In genomic region chr3:95963681-95964080, GRCm38 (mm10) we compare ENCODE assay signal across 8 mouse cellular contexts. TPM values are rescaled to one million over a fixed set of nuclear protein-coding genes. Genes with fewer than 3 reads are reported as not detected.
A peak's percentile ranks its signal among the peaks of the same experiment; 100 is the strongest.
DNase-seq lines count a peak whose midpoint lies in the region; ATAC-seq and TF ChIP-seq lines count a peak whose summit lies in the region.

No protein-coding gene starts in this region.

- no peak overlapping the region for H3K4me2 ChIP-seq in liver, postnatal 0 days (ENCODE audit: low read depth, low read length)
- H3K4me2 ChIP-seq in intestine, embryonic 15.5 days (replicated peaks) = no peak overlapping the region

- H3K36me3 ChIP-seq in ES-Bruce4 (ENCODE audit: control insufficient read depth, insufficient read depth, low read length, poor library complexity, severe bottlenecking) = no peaks in the 10 kb centered on the region
- H3K36me3 ChIP-seq in liver, postnatal 0 days (replicated peaks; ENCODE audit: insufficient read depth, low read length) = no peaks in the 10 kb centered on the region
- H3K36me3 ChIP-seq in intestine, embryonic 15.5 days = no peaks in the 10 kb centered on the region

- peak; percentile 76 for TF ChIP-seq CTCF in layer of hippocampus, adult 2 months (conservative IDR thresholded peaks at IDR 0.05)
- TF ChIP-seq CTCF in ES-Bruce4 (IDR thresholded peaks at IDR 0.05; ENCODE audit: low read depth, low read length) = peak; percentile 68
- TF ChIP-seq CTCF in liver, postnatal 0 days (IDR thresholded peaks at IDR 0.05; ENCODE audit: low read depth) = peak; percentile 63

- no peak overlapping the region for H3K27ac ChIP-seq in layer of hippocampus, adult 2 months
- H3K27ac ChIP-seq in ES-Bruce4 (ENCODE audit: insufficient read depth, low read length) = no peak overlapping the region
- H3K27ac ChIP-seq in liver, postnatal 0 days (ENCODE audit: low read depth) = no peak overlapping the region
- no peak overlapping the region for H3K27ac ChIP-seq in intestine, embryonic 15.5 days

- TF ChIP-seq POLR2A in ES-Bruce4 (IDR thresholded peaks at IDR 0.05; ENCODE audit: insufficient read depth, low read length) = no peak

- no peak for ATAC-seq in liver, postnatal 0 days
- no peak for ATAC-seq in intestine, embryonic 15.5 days

- no peaks in the 10 kb centered on the region for H3K4me1 ChIP-seq in ES-Bruce4 (ENCODE audit: control insufficient read depth, insufficient read depth, low read length)
- no peaks in the 10 kb centered on the region for H3K4me1 ChIP-seq in liver, postnatal 0 days (ENCODE audit: insufficient read depth)
- H3K4me1 ChIP-seq in intestine, embryonic 15.5 days (replicated peaks) = 0 out of 2 replicates have a peak, but pooled peaks cover 3% of the 10 kb centered on the region

- no peaks in the 10 kb centered on the region for H3K27me3 ChIP-seq in ES-Bruce4 (ENCODE audit: control insufficient read depth, insufficient read depth, low read length, poor library complexity, severe bottlenecking)
- H3K27me3 ChIP-seq in liver, postnatal 0 days (ENCODE audit: insufficient read depth, low read length) = no peaks in the 10 kb centered on the region
- no peaks in the 10 kb centered on the region for H3K27me3 ChIP-seq in intestine, embryonic 15.5 days (replicated peaks)

- WGBS in liver, postnatal 0 days (ENCODE audit: insufficient replicate concordance) = 38% methylated on average over 4 of the region's 4 CpGs
- 40% methylated on average over 4 of the region's 4 CpGs for WGBS in intestine, embryonic 15.5 days

- intact Hi-C loops in left cerebral cortex, postnatal 36 days (cut with DNase I) = no loop called here

- no peak overlapping the region for H3K9ac ChIP-seq in ES-Bruce4 (ENCODE audit: low read depth, poor library complexity, severe bottlenecking)
- H3K9ac ChIP-seq in liver, postnatal 0 days (replicated peaks) = no peak overlapping the region
- no peak overlapping the region for H3K9ac ChIP-seq in intestine, embryonic 15.5 days

- DNase-seq in adrenal gland, postnatal 14 days = peak; percentile 38
- no peak for DNase-seq in adrenal gland, adult 18-20 months (ENCODE audit: low spot score in 2 of 2)
- no peak for DNase-seq in layer of hippocampus, adult 2 months (ENCODE audit: low spot score in 2 of 2)
- no peak for DNase-seq in layer of hippocampus, adult 11-12 months (ENCODE audit: low spot score)
- DNase-seq in liver, postnatal 0 days = no peak
- no peak for DNase-seq in left cerebral cortex, postnatal 36 days (ENCODE audit: low spot score in 2 of 2)

- H3K9me3 ChIP-seq in ES-Bruce4 (replicated peaks; ENCODE audit: control insufficient read depth, insufficient read depth, low read length, poor library complexity, severe bottlenecking) = no peaks in the 10 kb centered on the region
- H3K9me3 ChIP-seq in liver, postnatal 0 days (ENCODE audit: low read length) = no peaks in the 10 kb centered on the region
- no peaks in the 10 kb centered on the region for H3K9me3 ChIP-seq in intestine, embryonic 15.5 days

- no peak overlapping the region for H3K4me3 ChIP-seq in layer of hippocampus, adult 2 months
- H3K4me3 ChIP-seq in ES-Bruce4 (ENCODE audit: low read depth, low read length) = no peak overlapping the region
- no peak overlapping the region for H3K4me3 ChIP-seq in liver, postnatal 0 days (ENCODE audit: low read depth, low read length)
- H3K4me3 ChIP-seq in intestine, embryonic 15.5 days (replicated peaks) = no peak overlapping the region

- TF ChIP-seq EP300 in ES-Bruce4 (IDR thresholded peaks at IDR 0.05; ENCODE audit: insufficient read depth, low read depth, low read length) = no peak
- no peak for TF ChIP-seq EP300 in liver, postnatal 0 days (IDR thresholded peaks at IDR 0.05; ENCODE audit: low read depth)

RNA-seq across cellular contexts. Expression of gene Plekho1, which starts 32.1 kb away (rescaled TPM):
- 29.4 and 47.2 TPM in 2 replicates for total RNA-seq in adrenal gland, postnatal 14 days (2021)
- 10 to 100 TPM; 20.9 to 32.2 TPM for total RNA-seq in adrenal gland, adult 18-20 months (2021)
- 10 to 100 TPM; 39.3 to 44.1 TPM for total RNA-seq in layer of hippocampus, adult 2 months (2021)
- polyA plus RNA-seq in ES-Bruce4 (2011; ENCODE audit: insufficient read depth, insufficient read length, low read depth, missing spikeins) = 9.2 and 15.0 TPM in 2 replicates
- 10.7 and 11.7 TPM in 2 replicates for polyA plus RNA-seq in liver, postnatal 0 days (2015; fragmentation: Nextera tagmentation; extraction: Ambion mirVana)
- total RNA-seq in left cerebral cortex, postnatal 36 days (2021) = 10 to 100 TPM; 80.1 to 93.9 TPM
- polyA plus RNA-seq in intestine, embryonic 15.5 days (2015; fragmentation: Nextera tagmentation; extraction: Ambion mirVana) = 28.0 and 30.1 TPM in 2 replicates

RNA-seq across cellular contexts. Expression of gene Anp32e, which starts 34.6 kb away (rescaled TPM):
- total RNA-seq in adrenal gland, postnatal 14 days (2021) = 94.6 and 102 TPM in 2 replicates
- total RNA-seq in adrenal gland, adult 18-20 months (2021) = 100 to 1,000 TPM in 1 of 2 experiments, 10 to 100 TPM in 1; 92.2 to 101 TPM
- total RNA-seq in layer of hippocampus, adult 2 months (2021) = 10 to 100 TPM; 78.9 to 80.6 TPM
- polyA plus RNA-seq in ES-Bruce4 (2011; ENCODE audit: insufficient read depth, insufficient read length, low read depth, missing spikeins) = 386 and 405 TPM in 2 replicates
- polyA plus RNA-seq in liver, postnatal 0 days (2015; fragmentation: Nextera tagmentation; extraction: Ambion mirVana) = 92.0 and 98.4 TPM in 2 replicates
- 10 to 100 TPM; 87.9 to 91.2 TPM for total RNA-seq in left cerebral cortex, postnatal 36 days (2021)
- 149 and 178 TPM in 2 replicates for polyA plus RNA-seq in intestine, embryonic 15.5 days (2015; fragmentation: Nextera tagmentation; extraction: Ambion mirVana)

RNA-seq across cellular contexts. Expression of gene Car14, which starts 59.2 kb away (rescaled TPM):
- total RNA-seq in adrenal gland, postnatal 14 days (2021) = 20.1 and 20.3 TPM in 2 replicates
- total RNA-seq in adrenal gland, adult 18-20 months (2021) = 1 to 10 TPM; 1.1 to 3.6 TPM
- 1 to 10 TPM; 6.9 to 9.9 TPM for total RNA-seq in layer of hippocampus, adult 2 months (2021)
- 2.4 and 3.3 TPM in 2 replicates for polyA plus RNA-seq in ES-Bruce4 (2011; ENCODE audit: insufficient read depth, insufficient read length, low read depth, missing spikeins)
- polyA plus RNA-seq in liver, postnatal 0 days (2015; fragmentation: Nextera tagmentation; extraction: Ambion mirVana) = 15.2 and 17.3 TPM in 2 replicates
- total RNA-seq in left cerebral cortex, postnatal 36 days (2021) = 10 to 100 TPM in 1 of 2 experiments, 1 to 10 TPM in 1; 8.8 to 10.6 TPM
- 1.5 and 1.9 TPM in 2 replicates for polyA plus RNA-seq in intestine, embryonic 15.5 days (2015; fragmentation: Nextera tagmentation; extraction: Ambion mirVana)
